Comparison of ENCODE assay signal across 21 mouse cellular contexts in the genomic region with DNA sequence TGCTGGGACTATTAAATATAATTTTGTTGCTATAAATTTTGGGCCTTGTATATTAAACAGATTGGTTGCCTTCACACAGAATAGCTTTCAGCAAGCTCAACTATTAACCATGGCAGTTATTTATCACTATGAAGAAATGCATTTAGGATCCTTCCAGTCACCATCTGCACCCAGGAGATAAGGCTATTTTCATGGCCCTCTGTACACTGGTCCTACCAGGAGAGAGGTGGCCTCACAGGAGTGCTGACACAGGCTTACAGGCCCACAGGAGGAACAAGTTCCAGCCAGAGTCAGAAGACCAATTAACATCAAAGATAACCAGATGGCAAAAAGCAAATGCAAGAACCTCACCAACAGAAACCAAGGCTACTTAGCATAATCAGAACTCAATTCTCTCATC.
"Had no signal": no experiment of that assay in that cellular context is flagged by ENCODE, and none has a peak within 500 bp of the region (broad histone marks: within the 10 kb centered on the region; RNA-seq: fewer than 3 reads in every experiment).

No protein-coding gene starts in this region.

- H3K4me3 ChIP-seq: layer of hippocampus, adult 2 months; limb, embryonic 10.5 days; limb, embryonic 13.5 days; midbrain, embryonic 13.5 days had no signal

- H3K9me3 ChIP-seq: limb, embryonic 10.5 days had no signal

- H3K27ac ChIP-seq: layer of hippocampus, adult 2 months; limb, embryonic 10.5 days; limb, embryonic 13.5 days; macrophage; midbrain, embryonic 13.5 days had no signal

- H3K27me3 ChIP-seq: limb, embryonic 13.5 days; midbrain, embryonic 13.5 days had no signal

- H3K9ac ChIP-seq: limb, embryonic 13.5 days; lung, embryonic 14.5 days; midbrain, embryonic 13.5 days had no signal

- ATAC-seq: hindbrain, embryonic 16.5 days; intestine, embryonic 16.5 days; lung, postnatal 0 days; midbrain, embryonic 13.5 days; midbrain, embryonic 16.5 days had no signal

- H3K4me2 ChIP-seq: limb, embryonic 13.5 days; lung, embryonic 14.5 days; midbrain, embryonic 13.5 days had no signal

- H3K36me3 ChIP-seq: limb, embryonic 10.5 days; limb, embryonic 13.5 days; midbrain, embryonic 13.5 days had no signal

- DNase-seq: kidney, adult 18-20 months; kidney, adult 9 months; kidney, postnatal 14 days; kidney, postnatal 4 days; layer of hippocampus, adult 9-11 months; lung, embryonic 14.5 days; retina, postnatal 1 day; right cerebral cortex, postnatal 25 days; spleen, adult 18-20 months; thymus, adult 2 months; thymus, postnatal 14 days; thymus, postnatal 4 days had no signal

- H3K4me1 ChIP-seq: limb, embryonic 10.5 days; limb, embryonic 13.5 days; midbrain, embryonic 13.5 days had no signal
